Mouse (Mus musculus): ENCODE data around the gene Ntm.

The Ntm gene

GRCm38 (mm10) chr9:29771071-29771785, 191.7 kb downstream of the Ntm start:
- CTCF ChIA-PET = no interaction called here
- POLR2A ChIA-PET = no interaction called here

GRCm38 (mm10) chr9:29769361-29769760, 193.6 kb downstream of the Ntm start:
- CTCF ChIA-PET = no interaction called here
- POLR2A ChIA-PET = interaction anchor here in 1 of 4 experiments (0.7 kb wide), 1 partner anchor 126 kb away, joined by 4 read pairs; no protein-coding TSS in a partner anchor

- CTCF ChIA-PET = no interaction called here
- POLR2A ChIA-PET = interaction anchor here in 1 of 4 experiments (1.4 kb wide), 1 partner anchor 10 kb away, joined by 4 read pairs; no protein-coding TSS in a partner anchor
These were observed 196.7 kb downstream of the Ntm start for GRCm38 (mm10) chr9:29765990-29766980.

- CTCF ChIA-PET = no interaction called here
- POLR2A ChIA-PET = no interaction called here
These were observed 199.6 kb downstream of the Ntm start for GRCm38 (mm10) chr9:29763338-29763737.

- ChIA-PET POLR2A (no interaction called here), CTCF (no interaction called here)
These were observed 200.9 kb downstream of the Ntm start for GRCm38 (mm10) chr9:29761952-29762586.

GRCm38 (mm10) chr9:29761511-29761910, 201.4 kb downstream of the Ntm start:
- ChIA-PET CTCF (no interaction called here), POLR2A (no interaction called here)

- CTCF ChIA-PET = no interaction called here
- POLR2A ChIA-PET = no interaction called here
These were observed 203.0 kb downstream of the Ntm start for GRCm38 (mm10) chr9:29759940-29760339.

GRCm38 (mm10) chr9:29759060-29759459, 203.9 kb downstream of the Ntm start:
- ChIA-PET POLR2A (no interaction called here), CTCF (no interaction called here)

- CTCF ChIA-PET = interaction anchor here in 1 of 4 experiments (0.7 kb wide), 1 partner anchor 13 kb away, joined by 4 read pairs; no protein-coding TSS in a partner anchor
- POLR2A ChIA-PET = no interaction called here
These were observed 208.6 kb downstream of the Ntm start for GRCm38 (mm10) chr9:29754374-29754773.

- POLR2A ChIA-PET = no interaction called here
- CTCF ChIA-PET = interaction anchor here in 1 of 4 experiments (1.0 kb wide), 1 partner anchor 548 kb away, joined by 4 read pairs; no protein-coding TSS in a partner anchor
These were observed 211.5 kb downstream of the Ntm start for GRCm38 (mm10) chr9:29751396-29751795.

GRCm38 (mm10) chr9:29750371-29751014, 212.4 kb downstream of the Ntm start:
- POLR2A ChIA-PET = no interaction called here
- CTCF ChIA-PET = interaction anchor here in 1 of 4 experiments (1.3 kb wide), 1 partner anchor 114 kb away, joined by 3 read pairs; no protein-coding TSS in a partner anchor

- POLR2A ChIA-PET = no interaction called here
- CTCF ChIA-PET = no interaction called here
These were observed 214.9 kb downstream of the Ntm start for GRCm38 (mm10) chr9:29748070-29748469.

- ChIA-PET POLR2A (no interaction called here), CTCF (interaction anchor here in 1 of 4 experiments (0.5 kb wide), 1 partner anchor 23 kb away, joined by 3 read pairs; no protein-coding TSS in a partner anchor)
These were observed 224.0 kb downstream of the Ntm start for GRCm38 (mm10) chr9:29738835-29739526.

GRCm38 (mm10) chr9:29736031-29736430, 226.9 kb downstream of the Ntm start:
- ChIA-PET POLR2A (no interaction called here), CTCF (no interaction called here)

GRCm38 (mm10) chr9:29732895-29733294, 230.0 kb downstream of the Ntm start:
- CTCF ChIA-PET = no interaction called here
- POLR2A ChIA-PET = no interaction called here

- ChIA-PET CTCF (interaction anchor here in 1 of 4 experiments (0.5 kb wide), 1 partner anchor 71 kb away, joined by 6 read pairs; no protein-coding TSS in a partner anchor), POLR2A (no interaction called here)
These were observed 231.3 kb downstream of the Ntm start for GRCm38 (mm10) chr9:29731672-29732071.

- CTCF ChIA-PET = no interaction called here
- POLR2A ChIA-PET = no interaction called here
These were observed 235.2 kb downstream of the Ntm start for GRCm38 (mm10) chr9:29727540-29728432.

GRCm38 (mm10) chr9:29721461-29721860, 241.5 kb downstream of the Ntm start:
- ChIA-PET CTCF (no interaction called here), POLR2A (no interaction called here)
